Mouse (Mus musculus): ENCODE measurements around the gene Dlgap3. TPM values are rescaled to one million over a fixed set of nuclear protein-coding genes. Genes with fewer than 3 reads are reported as not detected.

The Dlgap3 gene
- total and polyA plus RNA-seq, 2 experiments from 2014 or later: 0.15 to 0.57 TPM

DNA sequence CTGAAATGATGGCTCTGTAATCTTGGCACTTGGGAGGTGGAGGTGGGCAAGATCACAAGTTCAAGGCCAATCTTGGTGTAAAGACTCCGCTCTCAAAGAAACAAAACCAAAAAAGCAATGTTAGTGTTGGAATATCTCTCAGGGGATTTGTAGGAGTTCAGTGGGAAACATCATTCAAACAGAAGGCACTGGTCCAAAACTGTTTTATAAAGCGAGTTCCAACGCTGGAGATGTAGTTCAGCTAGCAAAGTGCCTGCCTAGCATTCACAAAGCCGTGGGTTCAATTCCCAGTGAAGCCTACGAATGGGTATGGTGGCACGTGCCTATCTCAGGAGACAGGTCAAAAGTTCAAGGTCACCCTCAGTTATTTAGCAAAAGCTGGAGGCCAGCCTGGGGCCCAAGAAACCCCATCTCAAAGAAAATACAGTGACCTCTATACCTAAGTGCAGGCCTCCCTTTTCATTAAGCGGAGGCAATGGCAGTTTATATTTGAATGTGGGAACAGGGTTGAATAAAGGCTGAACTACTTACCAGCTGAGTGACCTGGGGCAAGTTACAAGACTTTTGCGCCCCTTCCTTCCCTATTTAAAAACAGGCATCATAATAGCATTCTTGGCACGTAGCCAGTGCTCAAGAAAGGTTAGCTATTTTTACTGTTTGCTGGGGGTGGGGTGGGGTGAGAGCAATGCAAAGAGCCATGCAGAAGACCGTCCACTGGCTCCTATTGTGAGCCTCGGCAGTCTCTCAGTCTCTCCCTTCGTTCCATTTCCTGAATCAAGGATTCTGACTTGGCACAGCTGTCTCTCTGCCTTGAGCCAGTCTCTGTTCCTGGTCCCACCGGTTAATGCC is 32.0 kb downstream of the Dlgap3 start:
- DNase-seq (ENCODE audit: low spot score): peak; percentile 61
- Histone ChIP-seq H3K27me3 (ENCODE audit: control insufficient read depth, insufficient read depth, low read length) (no peaks in the 10 kb centered on the region; the same call in 1 of the 2 replicates), H3K9me3 (replicated peaks; ENCODE audit: control insufficient read depth, low read length) (no peaks in the 10 kb centered on the region), H3K4me2 (ENCODE audit: low read depth, low read length) (peak overlapping the region; percentile 19; the same call in 1 of the 2 replicates), H3K9ac (replicated peaks; ENCODE audit: low read depth, low read length) (no peak overlapping the region), H3K27ac (ENCODE audit: low read depth) (no peak overlapping the region), H3K4me1 (ENCODE audit: control insufficient read depth, insufficient read depth) (peaks cover 12% of the 10 kb centered on the region), H3K36me3 (replicated peaks; ENCODE audit: control insufficient read depth, insufficient read depth, low read length) (no peaks in the 10 kb centered on the region), H3K4me3 (ENCODE audit: low read depth, low read length) (no peak overlapping the region)
- WGBS: 38% methylated on average over 13 of the region's 13 CpGs
- peak; percentile 31; the same call in 1 of the 2 replicates for ATAC-seq (ENCODE audit: insufficient read depth, low read depth)
- TF ChIP-seq CTCF (IDR thresholded peaks at IDR 0.05; ENCODE audit: low read depth) (no peak), EP300 (IDR thresholded peaks at IDR 0.05; ENCODE audit: low read depth) (no peak)

DNA sequence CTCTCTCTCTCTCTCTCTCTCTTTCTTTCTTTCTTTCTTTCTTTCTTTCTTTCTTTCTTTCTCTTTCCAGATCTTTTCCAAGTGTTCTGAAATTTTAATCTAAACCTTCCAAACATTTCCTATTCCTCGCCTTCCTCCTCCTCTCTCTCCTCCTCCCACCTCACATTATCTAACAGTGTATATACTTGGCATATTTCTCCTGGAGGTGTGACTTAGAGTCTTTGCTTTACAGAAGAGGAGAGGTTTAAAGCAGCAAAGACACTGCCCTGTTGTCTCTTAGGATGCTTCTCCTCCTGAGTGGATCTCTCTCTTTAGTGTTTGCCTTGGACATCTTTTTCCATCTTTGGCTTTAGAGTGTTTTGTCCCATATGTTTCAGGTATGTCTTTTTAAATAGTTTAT is 34.1 kb downstream of the Dlgap3 start:
- no peak overlapping the region for H3K4me3 ChIP-seq (ENCODE audit: low read depth, low read length)
- H3K9me3 ChIP-seq (replicated peaks; ENCODE audit: control insufficient read depth, low read length): no peaks in the 10 kb centered on the region
- TF ChIP-seq CTCF (IDR thresholded peaks at IDR 0.05; ENCODE audit: low read depth): no peak
- H3K27me3 ChIP-seq (ENCODE audit: control insufficient read depth, insufficient read depth, low read length): no peaks in the 10 kb centered on the region
- WGBS: 50% methylated on average over 1 of the region's 1 CpGs
- no peaks in the 10 kb centered on the region for H3K36me3 ChIP-seq (replicated peaks; ENCODE audit: control insufficient read depth, insufficient read depth, low read length)
- ATAC-seq (ENCODE audit: insufficient read depth, low read depth) (no peak), DNase-seq (ENCODE audit: low spot score) (no peak)
- peaks cover 12% of the 10 kb centered on the region for H3K4me1 ChIP-seq (ENCODE audit: control insufficient read depth, insufficient read depth)
- H3K27ac ChIP-seq (ENCODE audit: low read depth): no peak overlapping the region
- no peak overlapping the region for H3K9ac ChIP-seq (replicated peaks; ENCODE audit: low read depth, low read length)
- no peak overlapping the region for H3K4me2 ChIP-seq (ENCODE audit: low read depth, low read length)

DNA sequence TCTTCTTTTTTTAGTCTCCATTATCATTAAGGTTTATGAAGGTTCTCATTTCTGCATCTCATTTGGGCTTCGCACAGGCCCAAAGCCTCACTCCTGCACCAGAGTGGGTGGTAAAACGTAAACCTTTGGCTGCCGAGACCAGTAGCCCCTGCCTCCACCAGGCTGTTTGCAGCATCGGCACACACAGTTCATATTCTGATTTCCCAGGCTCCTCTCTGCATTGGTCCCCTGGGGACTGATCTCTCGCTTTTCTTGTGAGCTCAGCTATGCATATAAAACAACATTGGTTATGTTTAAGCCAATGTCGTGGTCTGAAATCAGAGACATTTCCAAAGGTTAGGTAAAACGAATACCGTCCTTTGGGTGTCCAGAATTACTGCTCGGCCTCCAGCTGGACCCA is 42.3 kb downstream of the Dlgap3 start:
- no peak for TF ChIP-seq EP300 (IDR thresholded peaks at IDR 0.05; ENCODE audit: low read depth)
- no peak for TF ChIP-seq CTCF (IDR thresholded peaks at IDR 0.05; ENCODE audit: low read depth)
- Histone ChIP-seq H3K4me3 (ENCODE audit: low read depth, low read length) (no peak overlapping the region), H3K4me2 (ENCODE audit: low read depth, low read length) (no peak overlapping the region), H3K9ac (replicated peaks; ENCODE audit: low read depth, low read length) (no peak overlapping the region), H3K27ac (ENCODE audit: low read depth) (no peak overlapping the region), H3K9me3 (replicated peaks; ENCODE audit: control insufficient read depth, low read length) (no peaks in the 10 kb centered on the region), H3K27me3 (ENCODE audit: control insufficient read depth, insufficient read depth, low read length) (peaks cover 19% of the 10 kb centered on the region), H3K4me1 (ENCODE audit: control insufficient read depth, insufficient read depth) (no peaks in the 10 kb centered on the region), H3K36me3 (replicated peaks; ENCODE audit: control insufficient read depth, insufficient read depth, low read length) (no peaks in the 10 kb centered on the region)
- 71% methylated on average over 9 of the region's 9 CpGs for WGBS
- DNase-seq (ENCODE audit: low spot score): no peak
- ATAC-seq (ENCODE audit: insufficient read depth, low read depth): no peak

DNA sequence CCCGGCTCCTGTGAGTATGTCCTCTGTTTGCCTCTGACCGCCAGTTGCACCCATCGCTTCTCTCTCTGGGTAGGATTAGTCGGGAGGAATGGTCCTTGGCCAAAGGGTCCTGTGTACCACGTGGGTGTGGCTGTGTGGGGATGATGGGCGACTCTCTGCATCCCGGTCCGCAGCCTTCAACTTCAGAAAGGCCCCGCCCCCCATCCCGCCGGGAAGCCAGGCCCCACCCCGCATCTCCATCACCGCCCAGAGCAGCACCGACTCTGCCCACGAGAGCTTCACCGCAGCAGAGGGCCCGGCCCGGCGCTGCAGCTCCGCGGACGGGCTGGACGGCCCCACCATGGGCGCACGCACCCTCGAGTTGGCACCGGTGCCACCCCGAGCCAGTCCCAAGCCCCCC is 45.5 kb downstream of the Dlgap3 start:
- Histone ChIP-seq H3K4me3 (ENCODE audit: low read depth, low read length) (no peak overlapping the region), H3K36me3 (replicated peaks; ENCODE audit: control insufficient read depth, insufficient read depth, low read length) (no peaks in the 10 kb centered on the region), H3K4me1 (ENCODE audit: control insufficient read depth, insufficient read depth) (no peaks in the 10 kb centered on the region), H3K9ac (replicated peaks; ENCODE audit: low read depth, low read length) (no peak overlapping the region), H3K9me3 (replicated peaks; ENCODE audit: control insufficient read depth, low read length) (no peaks in the 10 kb centered on the region), H3K4me2 (ENCODE audit: low read depth, low read length) (no peak overlapping the region), H3K27me3 (ENCODE audit: control insufficient read depth, insufficient read depth, low read length) (peaks cover 19% of the 10 kb centered on the region), H3K27ac (ENCODE audit: low read depth) (no peak overlapping the region)
- no peak for TF ChIP-seq CTCF (IDR thresholded peaks at IDR 0.05; ENCODE audit: low read depth)
- TF ChIP-seq EP300 (IDR thresholded peaks at IDR 0.05; ENCODE audit: low read depth): no peak
- DNase-seq (ENCODE audit: low spot score) (no peak), ATAC-seq (ENCODE audit: insufficient read depth, low read depth) (no peak)
- WGBS: 16% methylated on average over 28 of the region's 28 CpGs

DNA sequence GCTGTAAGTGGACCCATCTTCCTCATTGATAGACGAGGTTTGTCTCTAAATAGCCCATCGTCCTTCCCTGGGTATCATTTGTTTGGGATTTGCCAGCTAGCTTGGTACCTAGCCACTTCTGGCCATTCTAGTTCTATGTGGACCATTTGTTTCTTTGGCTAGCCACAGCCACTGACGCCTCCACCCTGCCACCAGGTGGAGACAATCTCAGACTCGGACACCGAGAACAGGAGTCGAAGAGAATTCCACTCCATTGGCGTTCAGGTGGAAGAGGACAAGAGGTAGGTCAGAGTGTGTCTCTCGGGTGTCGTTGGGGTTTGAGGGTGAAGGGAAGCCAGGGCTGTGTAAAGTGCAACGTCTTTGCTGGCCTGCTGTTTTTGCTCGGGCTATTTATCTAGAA is 46.1 kb downstream of the Dlgap3 start:
- no peak overlapping the region for H3K4me2 ChIP-seq (ENCODE audit: low read depth, low read length)
- H3K27me3 ChIP-seq (ENCODE audit: control insufficient read depth, insufficient read depth, low read length): peaks cover 19% of the 10 kb centered on the region
- DNase-seq (ENCODE audit: low spot score): no peak
- no peak overlapping the region for H3K27ac ChIP-seq (ENCODE audit: low read depth)
- no peaks in the 10 kb centered on the region for H3K36me3 ChIP-seq (replicated peaks; ENCODE audit: control insufficient read depth, insufficient read depth, low read length)
- TF ChIP-seq EP300 (IDR thresholded peaks at IDR 0.05; ENCODE audit: low read depth) (no peak), CTCF (IDR thresholded peaks at IDR 0.05; ENCODE audit: low read depth) (peak; percentile 46)
- H3K9ac ChIP-seq (replicated peaks; ENCODE audit: low read depth, low read length): no peak overlapping the region
- H3K9me3 ChIP-seq (replicated peaks; ENCODE audit: control insufficient read depth, low read length): no peaks in the 10 kb centered on the region
- WGBS: 43% methylated on average over 11 of the region's 11 CpGs
- no peak for ATAC-seq (ENCODE audit: insufficient read depth, low read depth)
- H3K4me3 ChIP-seq (ENCODE audit: low read depth, low read length): no peak overlapping the region
- H3K4me1 ChIP-seq (ENCODE audit: control insufficient read depth, insufficient read depth): no peaks in the 10 kb centered on the region

Measured in heart, postnatal 0 days (tissue).